Mouse (Mus musculus) cerebellum, adult 2 months (tissue): ENCODE data around the gene Stxbp6.

Experiments used
- CTCF ChIP-seq: fragments of 200-500 bp; IDR thresholded peaks from 2 replicates; pipeline ENCODE4 v1.5.1; 2011; ENCODE audit warnings: low read depth, mild to moderate bottlenecking, control low read depth, low read length, moderate library complexity, borderline replicate concordance; ENCODE audit not compliant: insufficient read depth
- POLR2A ChIP-seq: fragments of 200-500 bp; IDR thresholded peaks from 2 replicates; pipeline ENCODE4 v1.6.1; 2011; ENCODE audit warnings: low read length, control low read depth, borderline replicate concordance; ENCODE audit not compliant: insufficient read depth

DNA sequence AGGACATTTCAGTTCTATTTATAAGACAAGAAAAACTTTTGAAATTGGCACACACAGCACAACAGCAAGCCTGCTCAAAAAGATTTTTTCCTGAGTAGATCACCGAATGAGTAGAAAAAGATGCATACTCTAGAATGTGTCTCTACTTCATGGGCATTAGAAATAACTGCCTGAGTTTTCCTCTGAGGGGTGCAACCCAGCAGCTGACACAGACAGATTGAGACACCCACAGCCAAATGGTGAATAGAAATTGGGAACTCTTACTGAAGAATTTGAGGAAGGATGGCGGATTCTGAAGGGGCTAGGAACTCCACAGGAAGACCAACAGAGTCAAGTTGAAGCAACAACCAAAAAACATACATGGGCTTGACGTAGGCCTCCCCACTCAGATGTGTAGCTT lies 43.8 kb downstream of the Stxbp6 start:
- TF ChIP-seq CTCF: no peak
- no peak for TF ChIP-seq POLR2A
